Comparison of ENCODE assay signal across 16 mouse cellular contexts in the genomic region with DNA sequence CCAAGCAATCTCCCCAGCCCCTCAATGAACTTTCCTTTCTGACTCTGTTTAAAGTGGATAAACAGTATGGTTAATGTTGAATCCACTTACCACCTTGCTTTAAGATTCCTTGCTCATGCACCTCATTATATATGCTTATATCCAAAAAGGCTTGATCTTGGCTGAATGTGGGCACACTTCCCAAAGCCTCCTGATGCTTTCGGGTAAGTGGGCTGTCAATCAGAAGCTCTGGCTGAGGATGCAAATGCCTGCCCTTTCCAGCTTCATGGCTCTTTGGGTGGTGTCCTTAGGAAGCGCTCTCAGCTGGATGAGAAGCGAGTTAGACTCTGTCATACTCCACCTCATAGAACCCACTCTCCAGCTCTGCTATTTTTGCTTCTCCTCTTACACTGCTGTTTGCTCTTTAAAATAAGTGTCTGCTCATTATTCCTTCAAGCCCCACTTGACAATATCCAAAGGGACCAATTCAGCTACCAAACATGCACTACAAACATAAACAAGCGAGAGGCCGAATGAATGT.
DNase-seq lines count a peak whose midpoint lies in the region; ATAC-seq and TF ChIP-seq lines count a peak whose summit lies in the region.
"Had no signal": no experiment of that assay in that cellular context is flagged by ENCODE, and none has a peak within 500 bp of the region (broad histone marks: within the 10 kb centered on the region; RNA-seq: fewer than 3 reads in every experiment).

No protein-coding gene starts in this region.

- H3K4me2 ChIP-seq in forebrain, embryonic 14.5 days (ENCODE audit: low read length) = no peak overlapping the region
- H3K4me2 ChIP-seq in forebrain, embryonic 12.5 days = no peak overlapping the region
- no peak overlapping the region for H3K4me2 ChIP-seq in hindbrain, embryonic 16.5 days (ENCODE audit: low read length)
- no peak overlapping the region for H3K4me2 ChIP-seq in hindbrain, embryonic 13.5 days
- H3K4me2 ChIP-seq in midbrain, postnatal 0 days (ENCODE audit: low read depth, low read length, poor library complexity, severe bottlenecking) = no peak overlapping the region
- no peak overlapping the region for H3K4me2 ChIP-seq in forebrain, postnatal 0 days (ENCODE audit: low read depth)
- H3K4me2 ChIP-seq: heart, embryonic 15.5 days; intestine, embryonic 15.5 days; liver, embryonic 15.5 days; neural tube, embryonic 15.5 days; stomach, embryonic 15.5 days had no signal

- no peaks in the 10 kb centered on the region for H3K9me3 ChIP-seq in forebrain, embryonic 14.5 days (replicated peaks; ENCODE audit: control insufficient read depth, low read length)
- H3K9me3 ChIP-seq in forebrain, embryonic 12.5 days = no peaks in the 10 kb centered on the region
- no peaks in the 10 kb centered on the region for H3K9me3 ChIP-seq in hindbrain, embryonic 16.5 days (ENCODE audit: control insufficient read depth, low read length)
- no peaks in the 10 kb centered on the region for H3K9me3 ChIP-seq in hindbrain, embryonic 13.5 days
- no peaks in the 10 kb centered on the region for H3K9me3 ChIP-seq in midbrain, postnatal 0 days (ENCODE audit: low read length)
- H3K9me3 ChIP-seq in midbrain, embryonic 10.5 days (replicated peaks) = no peaks in the 10 kb centered on the region
- no peaks in the 10 kb centered on the region for H3K9me3 ChIP-seq in forebrain, postnatal 0 days (ENCODE audit: low read length)
- H3K9me3 ChIP-seq: heart, embryonic 15.5 days; hindbrain, embryonic 10.5 days; intestine, embryonic 15.5 days; liver, embryonic 15.5 days; neural tube, embryonic 15.5 days; stomach, embryonic 15.5 days had no signal

- H3K27me3 ChIP-seq in forebrain, embryonic 14.5 days (replicated peaks; ENCODE audit: control insufficient read depth, insufficient read depth, low read length) = no peaks in the 10 kb centered on the region
- no peaks in the 10 kb centered on the region for H3K27me3 ChIP-seq in forebrain, embryonic 12.5 days
- no peaks in the 10 kb centered on the region for H3K27me3 ChIP-seq in hindbrain, embryonic 16.5 days (replicated peaks; ENCODE audit: control insufficient read depth, insufficient read depth, low read length)
- H3K27me3 ChIP-seq in hindbrain, embryonic 13.5 days = no peaks in the 10 kb centered on the region
- no peaks in the 10 kb centered on the region for H3K27me3 ChIP-seq in midbrain, postnatal 0 days (ENCODE audit: insufficient read depth, low read length)
- no peaks in the 10 kb centered on the region for H3K27me3 ChIP-seq in midbrain, embryonic 10.5 days (ENCODE audit: low read depth, poor library complexity, severe bottlenecking)
- no peaks in the 10 kb centered on the region for H3K27me3 ChIP-seq in forebrain, postnatal 0 days (ENCODE audit: insufficient read depth, low read length)
- H3K27me3 ChIP-seq: heart, embryonic 15.5 days; intestine, embryonic 15.5 days; liver, embryonic 15.5 days; neural tube, embryonic 15.5 days; stomach, embryonic 15.5 days had no signal

- no peak overlapping the region for H3K4me3 ChIP-seq in forebrain, embryonic 14.5 days (ENCODE audit: low read depth, low read length)
- no peak overlapping the region for H3K4me3 ChIP-seq in forebrain, embryonic 12.5 days (replicated peaks)
- H3K4me3 ChIP-seq in hindbrain, embryonic 16.5 days (ENCODE audit: low read length) = no peak overlapping the region
- H3K4me3 ChIP-seq in hindbrain, embryonic 13.5 days = no peak overlapping the region
- no peak overlapping the region for H3K4me3 ChIP-seq in midbrain, postnatal 0 days (ENCODE audit: low read depth, low read length)
- no peak overlapping the region for H3K4me3 ChIP-seq in midbrain, embryonic 10.5 days
- no peak overlapping the region for H3K4me3 ChIP-seq in forebrain, postnatal 0 days (ENCODE audit: low read depth, low read length)
- H3K4me3 ChIP-seq: heart, embryonic 15.5 days; hindbrain, embryonic 10.5 days; intestine, embryonic 15.5 days; liver, embryonic 15.5 days; neural tube, embryonic 15.5 days; stomach, embryonic 15.5 days had no signal

- ATAC-seq in forebrain, embryonic 14.5 days = peak; percentile 57
- ATAC-seq in forebrain, embryonic 12.5 days (ENCODE audit: low FRiP score) = no peak
- ATAC-seq in hindbrain, embryonic 16.5 days = peak; percentile 30; the same call in 1 of the 2 replicates
- ATAC-seq in hindbrain, embryonic 13.5 days (ENCODE audit: low FRiP score) = no peak
- ATAC-seq in midbrain, postnatal 0 days (ENCODE audit: low FRiP score) = no peak
- no peak; the same call in 1 of the 2 replicates for ATAC-seq in forebrain, postnatal 0 days
- no peak for ATAC-seq in activated CD4-positive, CD25-positive, alpha-beta regulatory T cell, adult 4 months
- ATAC-seq: intestine, embryonic 15.5 days had no signal

- no peak for TF ChIP-seq CTCF in midbrain, postnatal 0 days (IDR thresholded peaks at IDR 0.05)
- TF ChIP-seq CTCF in forebrain, postnatal 0 days (IDR thresholded peaks at IDR 0.05; ENCODE audit: low read depth) = no peak

- H3K4me1 ChIP-seq in forebrain, embryonic 14.5 days (ENCODE audit: control insufficient read depth, insufficient read depth, low read length) = no peaks in the 10 kb centered on the region; the same call in 1 of the 2 replicates
- H3K4me1 ChIP-seq in forebrain, embryonic 12.5 days = no peaks in the 10 kb centered on the region
- H3K4me1 ChIP-seq in hindbrain, embryonic 16.5 days (ENCODE audit: control insufficient read depth, insufficient read depth, low read depth, low read length) = no peaks in the 10 kb centered on the region
- no peaks in the 10 kb centered on the region; the same call in 1 of the 2 replicates for H3K4me1 ChIP-seq in hindbrain, embryonic 13.5 days (replicated peaks)
- H3K4me1 ChIP-seq in midbrain, postnatal 0 days (ENCODE audit: insufficient read depth, low read length) = no peaks in the 10 kb centered on the region
- H3K4me1 ChIP-seq in midbrain, embryonic 10.5 days = no peaks in the 10 kb centered on the region
- H3K4me1 ChIP-seq in forebrain, postnatal 0 days (ENCODE audit: insufficient read depth) = peaks cover 8% of the 10 kb centered on the region; the same call in 1 of the 2 replicates
- H3K4me1 ChIP-seq: hindbrain, embryonic 10.5 days; intestine, embryonic 15.5 days; liver, embryonic 15.5 days; neural tube, embryonic 15.5 days; stomach, embryonic 15.5 days had no signal

- DNase-seq in forebrain, embryonic 14.5 days (ENCODE audit: low spot score) = no peak
- DNase-seq in midbrain, postnatal 0 days (ENCODE audit: low spot score) = peak; percentile 25
- no peak for DNase-seq in midbrain, embryonic 10.5 days (ENCODE audit: low spot score)
- no peak for DNase-seq in forebrain, postnatal 0 days
- DNase-seq: cerebellum, adult 11 months; midbrain, embryonic 14.5 days had no signal

- 67% methylated on average over 5 of the region's 5 CpGs for WGBS in forebrain, embryonic 14.5 days
- WGBS in forebrain, embryonic 12.5 days = 79% methylated on average over 5 of the region's 5 CpGs
- WGBS in hindbrain, embryonic 16.5 days = 59% methylated on average over 5 of the region's 5 CpGs
- 79% methylated on average over 5 of the region's 5 CpGs for WGBS in hindbrain, embryonic 13.5 days
- WGBS in midbrain, postnatal 0 days = 72% methylated on average over 5 of the region's 5 CpGs
- 87% methylated on average over 5 of the region's 5 CpGs for WGBS in midbrain, embryonic 10.5 days
- WGBS in forebrain, postnatal 0 days = 57% methylated on average over 5 of the region's 5 CpGs

- H3K36me3 ChIP-seq in forebrain, embryonic 14.5 days (ENCODE audit: control insufficient read depth, insufficient read depth, low read length) = no peaks in the 10 kb centered on the region
- H3K36me3 ChIP-seq in forebrain, embryonic 12.5 days (replicated peaks) = no peaks in the 10 kb centered on the region
- H3K36me3 ChIP-seq in hindbrain, embryonic 16.5 days (ENCODE audit: control insufficient read depth, insufficient read depth, low read length) = no peaks in the 10 kb centered on the region
- no peaks in the 10 kb centered on the region for H3K36me3 ChIP-seq in hindbrain, embryonic 13.5 days
- H3K36me3 ChIP-seq in midbrain, postnatal 0 days (ENCODE audit: insufficient read depth, low read length) = no peaks in the 10 kb centered on the region
- no peaks in the 10 kb centered on the region for H3K36me3 ChIP-seq in midbrain, embryonic 10.5 days
- no peaks in the 10 kb centered on the region for H3K36me3 ChIP-seq in forebrain, postnatal 0 days (ENCODE audit: insufficient read depth)
- H3K36me3 ChIP-seq: heart, embryonic 15.5 days; hindbrain, embryonic 10.5 days; intestine, embryonic 15.5 days; liver, embryonic 15.5 days; neural tube, embryonic 15.5 days; stomach, embryonic 15.5 days had no signal

- peak overlapping the region; percentile 27 for H3K27ac ChIP-seq in forebrain, embryonic 14.5 days (ENCODE audit: low read depth, low read length)
- H3K27ac ChIP-seq in forebrain, embryonic 12.5 days = no peak overlapping the region
- no peak overlapping the region for H3K27ac ChIP-seq in hindbrain, embryonic 16.5 days (ENCODE audit: low read depth, low read length)
- H3K27ac ChIP-seq in hindbrain, embryonic 13.5 days = no peak overlapping the region
- H3K27ac ChIP-seq in midbrain, postnatal 0 days (ENCODE audit: low read depth, low read length) = no peak overlapping the region
- no peak overlapping the region for H3K27ac ChIP-seq in midbrain, embryonic 10.5 days (replicated peaks)
- H3K27ac ChIP-seq in forebrain, postnatal 0 days (ENCODE audit: low read depth, low read length) = peak overlapping the region; percentile 58
- H3K27ac ChIP-seq: hindbrain, embryonic 10.5 days; intestine, embryonic 15.5 days; liver, embryonic 15.5 days; neural tube, embryonic 15.5 days; stomach, embryonic 15.5 days had no signal

- no peak overlapping the region for H3K9ac ChIP-seq in forebrain, embryonic 14.5 days (ENCODE audit: low read length)
- no peak overlapping the region for H3K9ac ChIP-seq in forebrain, embryonic 12.5 days
- no peak overlapping the region for H3K9ac ChIP-seq in hindbrain, embryonic 16.5 days (ENCODE audit: low read depth, low read length)
- no peak overlapping the region for H3K9ac ChIP-seq in hindbrain, embryonic 13.5 days
- no peak overlapping the region for H3K9ac ChIP-seq in midbrain, postnatal 0 days (replicated peaks; ENCODE audit: low read length, poor library complexity, severe bottlenecking)
- H3K9ac ChIP-seq in forebrain, postnatal 0 days = no peak overlapping the region
- H3K9ac ChIP-seq: heart, embryonic 15.5 days; intestine, embryonic 15.5 days; liver, embryonic 15.5 days; neural tube, embryonic 15.5 days; stomach, embryonic 15.5 days had no signal

Comparison
In these comparisons a context has a peak if more than half of its experiments do, and no peak if none do; other contexts are left out.
1. ATAC-seq: peak in forebrain, embryonic 14.5 days (single experiment) and hindbrain, embryonic 16.5 days (single experiment); none in forebrain, embryonic 12.5 days (single experiment), hindbrain, embryonic 13.5 days (single experiment), midbrain, postnatal 0 days (single experiment), forebrain, postnatal 0 days (single experiment) and activated CD4-positive, CD25-positive, alpha-beta regulatory T cell, adult 4 months (single experiment).
2. H3K27ac ChIP-seq: peak in forebrain, embryonic 14.5 days (single experiment) and forebrain, postnatal 0 days (single experiment); none in forebrain, embryonic 12.5 days (single experiment), hindbrain, embryonic 16.5 days (single experiment), hindbrain, embryonic 13.5 days (single experiment), midbrain, postnatal 0 days (single experiment) and midbrain, embryonic 10.5 days (single experiment).